Mouse (Mus musculus): Measurements from ENCODE around the gene Ifrd2. TPM values are rescaled to one million over a fixed set of nuclear protein-coding genes. Genes with fewer than 3 reads are reported as not detected.
"Not testable (repeated sequence)": the region's sequence is repeated elsewhere in the genome, so short reads cannot be mapped to it uniquely, and the experiment has no call there.

The Ifrd2 gene
- total RNA-seq, 2 experiments from 2014 or later = 48.4 to 51.2 TPM

GRCm38 (mm10) chr9:107551117-107551889, 36.1 kb upstream of the Ifrd2 start, which contains the start of gene Rassf1:
Gene Rassf1, plus strand, starts transcription at chr9:107551555.
- intact Hi-C loops (cut with DNase I) = no loop called here
- peak; percentile 71 to 76 for DNase-seq

GRCm38 (mm10) chr9:107551890-107552355, 35.5 kb upstream of the Ifrd2 start:
- no peak for DNase-seq
- intact Hi-C loops (cut with DNase I) = no loop called here

- DNase-seq = no peak
- intact Hi-C loops (cut with DNase I) = no loop called here
Observed at GRCm38 (mm10) chr9:107552690-107553393, 34.6 kb upstream of the Ifrd2 start.

GRCm38 (mm10) chr9:107553541-107554318, 33.7 kb upstream of the Ifrd2 start:
- no peak for DNase-seq
- intact Hi-C loops (cut with DNase I) = no loop called here

GRCm38 (mm10) chr9:107554319-107554825, 33.1 kb upstream of the Ifrd2 start:
- intact Hi-C loops (cut with DNase I) = no loop called here
- DNase-seq = peak; percentile 91

- peak; percentile 71 to 81 for DNase-seq
- intact Hi-C loops (cut with DNase I) = no loop called here
Observed at GRCm38 (mm10) chr9:107555031-107555457, 32.4 kb upstream of the Ifrd2 start.

- intact Hi-C loops (cut with DNase I) = no loop called here
- DNase-seq = no peak
Observed at GRCm38 (mm10) chr9:107555701-107556100, 31.7 kb upstream of the Ifrd2 start.

- intact Hi-C loops (cut with DNase I) = no loop called here
- no peak for DNase-seq
Observed at GRCm38 (mm10) chr9:107556346-107556745, 31.1 kb upstream of the Ifrd2 start.

GRCm38 (mm10) chr9:107563029-107563581, 24.3 kb upstream of the Ifrd2 start, which contains the start of gene Tusc2:
Gene Tusc2, plus strand, starts transcription at chr9:107563255.
- intact Hi-C loops (cut with DNase I) = no loop called here
- DNase-seq = peak; percentile 92 to 93

- intact Hi-C loops (cut with DNase I) = loop anchor here (5.0 kb wide), 1 partner anchor 67 kb away; no protein-coding TSS in a partner anchor
- DNase-seq = not testable (repeated sequence)
Observed at GRCm38 (mm10) chr9:107565556-107565955, 21.9 kb upstream of the Ifrd2 start.

GRCm38 (mm10) chr9:107566041-107566709, 21.3 kb upstream of the Ifrd2 start:
- intact Hi-C loops (cut with DNase I) = loop anchor here (5.0 kb wide), 1 partner anchor 66 kb away; no protein-coding TSS in a partner anchor
- DNase-seq = peak; percentile 86 to 93

- intact Hi-C loops (cut with DNase I) = loop anchor here (5.0 kb wide), 1 partner anchor 65 kb away; no protein-coding TSS in a partner anchor
- peak; percentile 61 to 62 for DNase-seq
Observed at GRCm38 (mm10) chr9:107566855-107567254, 20.6 kb upstream of the Ifrd2 start.

- intact Hi-C loops (cut with DNase I) = loop anchor here (5.0 kb wide), 1 partner anchor 64 kb away; no protein-coding TSS in a partner anchor
- peak in 1 of 2 experiments; percentile 53 for DNase-seq
Observed at GRCm38 (mm10) chr9:107567702-107568319, 19.6 kb upstream of the Ifrd2 start, which contains the start of gene Hyal2. Gene Hyal2, plus strand, starts transcription at chr9:107567945.

- intact Hi-C loops (cut with DNase I) = loop anchor here (1.0 to 5.0 kb wide), 2 partner anchors 12 to 64 kb away; partner anchors contain the start of gene Hyal3
- peak; percentile 83 to 90 for DNase-seq
Observed at GRCm38 (mm10) chr9:107568331-107569261, 18.8 kb upstream of the Ifrd2 start.

GRCm38 (mm10) chr9:107569270-107569669, 18.2 kb upstream of the Ifrd2 start:
- intact Hi-C loops (cut with DNase I) = loop anchor here (1.0 to 5.0 kb wide), 2 partner anchors 11 to 63 kb away; partner anchors contain the start of gene Hyal3
- DNase-seq = no peak

- intact Hi-C loops (cut with DNase I) = no loop called here
- DNase-seq = no peak
Observed at GRCm38 (mm10) chr9:107570016-107570415, 17.4 kb upstream of the Ifrd2 start.

GRCm38 (mm10) chr9:107570845-107571244, 16.6 kb upstream of the Ifrd2 start:
- intact Hi-C loops (cut with DNase I) = no loop called here
- no peak for DNase-seq

Measured in heart, postnatal 36 days (tissue).